Mouse (Mus musculus): ENCODE measurements at regions not wholly inside any gene's neighbourhood (a gene's known extent, or its start where the extent isn't known, plus 50 kb on each side); places are given as distances from the start of the nearest gene placed in this dataset.

GRCm38 (mm10) chr3:56810548-56811071 is 491.2 kb downstream of the Tm4sf1 start:
- TF ChIP-seq CTCF (conservative IDR thresholded peaks at IDR 0.05; ENCODE audit: insufficient read depth, insufficient read length, low read depth, low read length) (no peak), POLR2A (IDR thresholded peaks at IDR 0.05; ENCODE audit: low read depth, low read length) (no peak)

Measured in kidney, adult 2 months (tissue).